Mouse (Mus musculus): Measurements from ENCODE around the gene Cldn13.
"Not testable (repeated sequence)": the region's sequence is repeated elsewhere in the genome, so short reads cannot be mapped to it uniquely, and the experiment has no call there.

The Cldn13 gene

GRCm38 (mm10) chr5:134934666-134935065 lies 19.3 kb upstream of the Cldn13 start:
- DNase-seq (ENCODE audit: low spot score in 2 of 2), result no peak

- DNase-seq (ENCODE audit: low spot score in 2 of 2), result not testable (repeated sequence)
Measured at GRCm38 (mm10) chr5:134933686-134934085, 18.4 kb upstream of the Cldn13 start.

- DNase-seq (ENCODE audit: low spot score in 2 of 2), result no peak
Measured at GRCm38 (mm10) chr5:134933281-134933680, 18.0 kb upstream of the Cldn13 start.

- DNase-seq (ENCODE audit: low spot score in 2 of 2), result peak; percentile 30 to 51
Measured at GRCm38 (mm10) chr5:134932903-134933276, 17.6 kb upstream of the Cldn13 start.

GRCm38 (mm10) chr5:134932179-134932902 lies 17.0 kb upstream of the Cldn13 start, which contains the start of gene Mettl27:
TSS of gene Mettl27 (plus strand) at chr5:134932368.
- DNase-seq (ENCODE audit: low spot score in 2 of 2), result peak; percentile 89 to 93

- no peak for DNase-seq (ENCODE audit: low spot score in 2 of 2)
Measured at GRCm38 (mm10) chr5:134929988-134930387, 14.7 kb upstream of the Cldn13 start.

GRCm38 (mm10) chr5:134926726-134927125 lies 11.4 kb upstream of the Cldn13 start:
- DNase-seq (ENCODE audit: low spot score in 2 of 2), result no peak

- no peak for DNase-seq (ENCODE audit: low spot score in 2 of 2)
Measured at GRCm38 (mm10) chr5:134923141-134923540, 7.8 kb upstream of the Cldn13 start.

- DNase-seq (ENCODE audit: low spot score in 2 of 2), result no peak
Measured at GRCm38 (mm10) chr5:134921106-134921505, 5.8 kb upstream of the Cldn13 start.

GRCm38 (mm10) chr5:134920106-134920687 lies 4.9 kb upstream of the Cldn13 start:
- DNase-seq (ENCODE audit: low spot score in 2 of 2), result no peak

- DNase-seq (ENCODE audit: low spot score in 2 of 2), result no peak
Measured at GRCm38 (mm10) chr5:134919097-134919496, 3.8 kb upstream of the Cldn13 start.

- DNase-seq (ENCODE audit: low spot score in 2 of 2), result peak in 1 of 2 experiments; percentile 18
Measured at GRCm38 (mm10) chr5:134918071-134918832, 2.9 kb upstream of the Cldn13 start.

- DNase-seq (ENCODE audit: low spot score in 2 of 2), result no peak
Measured at GRCm38 (mm10) chr5:134914510-134914909, 816 bp downstream of the Cldn13 start.

- no peak for DNase-seq (ENCODE audit: low spot score in 2 of 2)
Measured at GRCm38 (mm10) chr5:134913753-134914152, 1.6 kb downstream of the Cldn13 start.

GRCm38 (mm10) chr5:134913352-134913751 lies 2.0 kb downstream of the Cldn13 start:
- DNase-seq (ENCODE audit: low spot score in 2 of 2), result no peak

- DNase-seq (ENCODE audit: low spot score in 2 of 2), result no peak
Measured at GRCm38 (mm10) chr5:134911901-134912300, 3.4 kb downstream of the Cldn13 start.

- DNase-seq (ENCODE audit: low spot score in 2 of 2), result peak; percentile 71 to 80
Measured at GRCm38 (mm10) chr5:134907135-134907534, 8.2 kb downstream of the Cldn13 start.

GRCm38 (mm10) chr5:134906633-134907032 lies 8.7 kb downstream of the Cldn13 start, which contains the start of gene Tmem270:
TSS of gene Tmem270 (minus strand) at chr5:134906733.
- no peak for DNase-seq (ENCODE audit: low spot score in 2 of 2)

- DNase-seq (ENCODE audit: low spot score in 2 of 2), result no peak
Measured at GRCm38 (mm10) chr5:134901644-134902027, 13.7 kb downstream of the Cldn13 start.

GRCm38 (mm10) chr5:134901012-134901643 lies 14.2 kb downstream of the Cldn13 start:
- DNase-seq (ENCODE audit: low spot score in 2 of 2), result peak; percentile 49 to 64

- DNase-seq (ENCODE audit: low spot score in 2 of 2), result no peak
Measured at GRCm38 (mm10) chr5:134897596-134897995, 17.7 kb downstream of the Cldn13 start.

- no peak for DNase-seq (ENCODE audit: low spot score in 2 of 2)
Measured at GRCm38 (mm10) chr5:134896965-134897364, 18.4 kb downstream of the Cldn13 start.
